Mouse (Mus musculus) olfactory bulb, adult 2 months (tissue): ENCODE measurements around the gene Psmd11.

Source experiments
- CTCF ChIP-seq: fragments of 200-500 bp; IDR thresholded peaks from 2 replicates; pipeline ENCODE4 v1.5.1; 2012; ENCODE audit warnings: low read depth, mild to moderate bottlenecking, low read length, moderate library complexity; ENCODE audit not compliant: insufficient read depth
- POLR2A ChIP-seq: fragments of 200-500 bp; IDR thresholded peaks from 2 replicates; pipeline ENCODE4 v1.6.1; 2012; ENCODE audit warnings: mild to moderate bottlenecking, low read depth, low read length, moderate library complexity; ENCODE audit not compliant: insufficient read depth

- no peak for TF ChIP-seq CTCF
- no peak for TF ChIP-seq POLR2A
Measured at GRCm38 (mm10) chr11:80497225-80497919, 69.0 kb downstream of the Psmd11 start.
